ENCODE assay signal across 8 mouse cellular contexts in genomic region chr3:30012150-30012549, GRCm38 (mm10).
A peak's percentile ranks its signal among the peaks of the same experiment; 100 is the strongest.
DNase-seq lines count a peak whose midpoint lies in the region; ATAC-seq and TF ChIP-seq lines count a peak whose summit lies in the region.

No protein-coding gene starts in this region.

- no peaks in the 10 kb centered on the region for H3K9me3 ChIP-seq in intestine, embryonic 14.5 days (ENCODE audit: control insufficient read depth, low read length)
- H3K9me3 ChIP-seq in liver, embryonic 16.5 days (replicated peaks; ENCODE audit: control insufficient read depth, low read length), result no peaks in the 10 kb centered on the region
- no peaks in the 10 kb centered on the region for H3K9me3 ChIP-seq in neural tube, embryonic 15.5 days (replicated peaks)

- 1% methylated on average over 27 of the region's 27 CpGs for WGBS in cerebellum, adult 2 months
- 2% methylated on average over 27 of the region's 27 CpGs for WGBS in intestine, embryonic 14.5 days
- under 1% methylated on average over 27 of the region's 27 CpGs for WGBS in liver, embryonic 16.5 days (ENCODE audit: insufficient replicate concordance)
- under 1% methylated on average over 27 of the region's 27 CpGs for whole genome bisulfite sequencing in neural tube, embryonic 15.5 days

- no peak overlapping the region for H3K27ac ChIP-seq in cerebellum, adult 2 months (ENCODE audit: insufficient read depth, low read length)
- no peak overlapping the region for H3K27ac ChIP-seq in intestine, embryonic 14.5 days (ENCODE audit: low read depth)
- no peak overlapping the region for H3K27ac ChIP-seq in liver, embryonic 16.5 days (ENCODE audit: low read length)
- 0 out of 2 replicates have a peak overlapping the region, but pooled peaks have one; percentile 15 for H3K27ac ChIP-seq in neural tube, embryonic 15.5 days (replicated peaks)

- TF ChIP-seq POLR2A in cerebellum, adult 2 months (IDR thresholded peaks at IDR 0.05; ENCODE audit: borderline replicate concordance, insufficient read depth, low read length), result no peak

- peak; percentile 44 to 59 for DNase-seq in cerebellum, adult 2 months
- DNase-seq in cerebellum, postnatal 25 days, result peak; percentile 57 to 65
- peak; percentile 55 to 61 for DNase-seq in gastrocnemius, postnatal 36 days
- DNase-seq in intestine, embryonic 14.5 days (ENCODE audit: low spot score), result peak; percentile 67
- DNase-seq in right cerebral cortex, postnatal 25 days, result no peak

- no peak for TF ChIP-seq CTCF in cerebellum, adult 2 months (IDR thresholded peaks at IDR 0.05; ENCODE audit: borderline replicate concordance, insufficient read depth, low read depth, low read length)

- ATAC-seq in cerebellum, adult (ENCODE audit: insufficient number of reproducible peaks, low FRiP score, low TSS enrichment), result no peak
- no peak for ATAC-seq in intestine, embryonic 14.5 days (replicated peaks; ENCODE audit: low FRiP score, low TSS enrichment, low read depth)
- ATAC-seq in liver, embryonic 16.5 days (ENCODE audit: low read depth), result no peak
- no peak for ATAC-seq in neural tube, embryonic 15.5 days (ENCODE audit: low FRiP score)

- no peaks in the 10 kb centered on the region for H3K4me1 ChIP-seq in cerebellum, adult 2 months (ENCODE audit: control insufficient read depth, insufficient read depth, low read length)
- no peaks in the 10 kb centered on the region for H3K4me1 ChIP-seq in intestine, embryonic 14.5 days (replicated peaks; ENCODE audit: control insufficient read depth, insufficient read depth, low read length)
- H3K4me1 ChIP-seq in liver, embryonic 16.5 days (ENCODE audit: control insufficient read depth, low read depth, low read length), result no peaks in the 10 kb centered on the region
- H3K4me1 ChIP-seq in neural tube, embryonic 15.5 days, result peaks cover 17% of the 10 kb centered on the region

- H3K4me2 ChIP-seq in intestine, embryonic 14.5 days (ENCODE audit: low read length), result peak overlapping the region; percentile 57
- peak overlapping the region; percentile 71 for H3K4me2 ChIP-seq in liver, embryonic 16.5 days (ENCODE audit: low read depth, low read length)
- peak overlapping the region; percentile 76 for H3K4me2 ChIP-seq in neural tube, embryonic 15.5 days

- no peaks in the 10 kb centered on the region for H3K36me3 ChIP-seq in intestine, embryonic 14.5 days (ENCODE audit: control insufficient read depth, insufficient read depth, low read length)
- H3K36me3 ChIP-seq in liver, embryonic 16.5 days (ENCODE audit: control insufficient read depth, insufficient read depth), result no peaks in the 10 kb centered on the region
- H3K36me3 ChIP-seq in neural tube, embryonic 15.5 days, result no peaks in the 10 kb centered on the region

- H3K4me3 ChIP-seq in cerebellum, adult 2 months (replicated peaks; ENCODE audit: insufficient read depth, low read depth, low read length), result peak overlapping the region; percentile 50
- H3K4me3 ChIP-seq in intestine, embryonic 14.5 days (ENCODE audit: low read depth, low read length), result peak overlapping the region; percentile 39
- peak overlapping the region; percentile 56 for H3K4me3 ChIP-seq in liver, embryonic 16.5 days (ENCODE audit: low read depth, low read length)
- H3K4me3 ChIP-seq in neural tube, embryonic 15.5 days (replicated peaks), result peak overlapping the region; percentile 45

- H3K27me3 ChIP-seq in cerebellum, adult 2 months (ENCODE audit: control insufficient read depth, insufficient read depth, low read length), result peaks cover 2% of the 10 kb centered on the region; the same call in 1 of the 2 replicates
- peaks cover 78% of the 10 kb centered on the region for H3K27me3 ChIP-seq in intestine, embryonic 14.5 days (replicated peaks; ENCODE audit: control insufficient read depth, insufficient read depth, low read length)
- H3K27me3 ChIP-seq in liver, embryonic 16.5 days (ENCODE audit: control insufficient read depth, insufficient read depth, low read depth, low read length), result peaks cover 9% of the 10 kb centered on the region
- peaks cover 35% of the 10 kb centered on the region for H3K27me3 ChIP-seq in neural tube, embryonic 15.5 days (replicated peaks)

- intact Hi-C loops in gastrocnemius, postnatal 36 days (cut with DNase I), result no loop called here

- H3K9ac ChIP-seq in intestine, embryonic 14.5 days (ENCODE audit: low read length), result peak overlapping the region; percentile 25
- no peak overlapping the region for H3K9ac ChIP-seq in liver, embryonic 16.5 days (ENCODE audit: low read depth, low read length)
- H3K9ac ChIP-seq in neural tube, embryonic 15.5 days (replicated peaks), result peak overlapping the region; percentile 43; the same call in 1 of the 2 replicates
